Mouse (Mus musculus) megakaryocyte, embryonic 14.5 days (primary cell): Measurements from ENCODE around the gene Olfr1496. TPM values are rescaled to one million over a fixed set of nuclear protein-coding genes. Genes with fewer than 3 reads are reported as not detected.
"Not testable (repeated sequence)": the region's sequence is repeated elsewhere in the genome, so short reads cannot be mapped to it uniquely, and the experiment has no call there.

Experiments
- H3K27me3 ChIP-seq: replicated peaks from 2 replicates; pipeline ENCODE3; 2012; ENCODE audit warnings: inconsistent platforms
- H3K36me3 ChIP-seq: replicated peaks from 2 replicates; pipeline ENCODE3; 2012; ENCODE audit warnings: low read length, inconsistent platforms, mixed read lengths
- H3K4me1 ChIP-seq: 2 replicates; pipeline ENCODE4 v1.6.1; 2012; ENCODE audit warnings: inconsistent platforms
- H3K4me3 ChIP-seq: replicated peaks from 2 replicates; pipeline ENCODE3; 2012; ENCODE audit warnings: moderate library complexity, mild to moderate bottlenecking, inconsistent platforms
- H3K9me3 ChIP-seq: 2 replicates; pipeline ENCODE4 v1.6.1; 2012; ENCODE audit warnings: inconsistent platforms
- FLI1 ChIP-seq: IDR thresholded peaks from 2 replicates; pipeline ENCODE4 v1.6.1; 2012; ENCODE audit warnings: low read length, inconsistent platforms, mixed read lengths
- GATA1 ChIP-seq: IDR thresholded peaks from 3 replicates; pipeline ENCODE4 v1.6.1; 2012; ENCODE audit warnings: mixed read lengths, low read length, inconsistent platforms, borderline replicate concordance
- polyA plus RNA-seq: library from polyadenylated mRNA; stranded (reverse); fragments of >175 nt; gene quantifications from 2 replicates; pipeline ENCODE4 v1.2.3, GENCODE M21; 2012; ENCODE audit warnings: low replicate concordance; ENCODE audit not compliant: insufficient read depth

The Olfr1496 gene
- not detected in 2 replicates for polyA plus RNA-seq

- no peaks in the 10 kb centered on the region for H3K27me3 ChIP-seq
- H3K9me3 ChIP-seq = no peaks in the 10 kb centered on the region
- H3K4me1 ChIP-seq = no peaks in the 10 kb centered on the region
- H3K4me3 ChIP-seq = no peak within 1 kb of the TSS
- no peak for TF ChIP-seq FLI1
- no peak for TF ChIP-seq GATA1
- no peaks in the 10 kb centered on the region for H3K36me3 ChIP-seq
These were observed at the start of gene Olfr1496 for GRCm38 (mm10) chr19:13777578-13777977. Gene Olfr1496, plus strand, starts transcription at chr19:13777878.

DNA sequence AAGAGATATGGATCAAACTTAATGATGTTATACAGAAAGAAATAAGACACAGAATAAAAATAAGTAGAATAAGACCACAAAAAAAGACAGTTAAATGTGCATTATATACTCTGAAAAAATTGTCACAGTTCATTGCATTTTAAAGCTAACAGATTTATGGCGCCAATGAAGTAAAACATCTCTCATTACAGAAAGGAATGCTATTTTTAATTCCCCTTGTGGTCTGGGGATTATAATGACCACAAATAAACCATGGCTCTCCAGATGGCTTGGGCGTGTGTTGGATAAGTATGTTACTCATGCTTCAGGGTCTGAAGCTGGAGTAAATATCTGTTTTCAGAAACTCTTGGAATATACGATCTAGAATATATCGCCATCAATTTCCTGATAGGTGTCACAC is 38.2 kb upstream of the Olfr1496 start, which contains the start of gene Olfr1494:
Gene Olfr1494, plus strand, starts transcription at position 301 of the 400 bp plus-strand sequence.
- Histone ChIP-seq H3K4me3 (no peak within 1 kb of the TSS), H3K9me3 (no peaks in the 10 kb centered on the region), H3K4me1 (no peaks in the 10 kb centered on the region), H3K27me3 (no peaks in the 10 kb centered on the region), H3K36me3 (no peaks in the 10 kb centered on the region)
- TF ChIP-seq GATA1 (no peak), FLI1 (no peak)

GRCm38 (mm10) chr19:13749366-13749765 is 28.3 kb upstream of the Olfr1496 start:
- Histone ChIP-seq H3K36me3 (no peaks in the 10 kb centered on the region), H3K4me1 (no peaks in the 10 kb centered on the region), H3K27me3 (no peaks in the 10 kb centered on the region), H3K9me3 (peaks cover 12% of the 10 kb centered on the region; the same call in 1 of the 2 replicates), H3K4me3 (no peak overlapping the region)
- TF ChIP-seq FLI1 (no peak), GATA1 (no peak)

- Histone ChIP-seq H3K4me1 (no peaks in the 10 kb centered on the region), H3K27me3 (no peaks in the 10 kb centered on the region), H3K4me3 (no peak within 1 kb of the TSS), H3K36me3 (no peaks in the 10 kb centered on the region), H3K9me3 (peaks cover 6% of the 10 kb centered on the region; the same call in 1 of the 2 replicates)
- TF ChIP-seq GATA1 = no peak
- no peak for TF ChIP-seq FLI1
These were observed 13.4 kb upstream of the Olfr1496 start, which contains the start of gene Olfr1495 for GRCm38 (mm10) chr19:13764306-13764705. Gene Olfr1495, plus strand, starts transcription at chr19:13764606.

DNA sequence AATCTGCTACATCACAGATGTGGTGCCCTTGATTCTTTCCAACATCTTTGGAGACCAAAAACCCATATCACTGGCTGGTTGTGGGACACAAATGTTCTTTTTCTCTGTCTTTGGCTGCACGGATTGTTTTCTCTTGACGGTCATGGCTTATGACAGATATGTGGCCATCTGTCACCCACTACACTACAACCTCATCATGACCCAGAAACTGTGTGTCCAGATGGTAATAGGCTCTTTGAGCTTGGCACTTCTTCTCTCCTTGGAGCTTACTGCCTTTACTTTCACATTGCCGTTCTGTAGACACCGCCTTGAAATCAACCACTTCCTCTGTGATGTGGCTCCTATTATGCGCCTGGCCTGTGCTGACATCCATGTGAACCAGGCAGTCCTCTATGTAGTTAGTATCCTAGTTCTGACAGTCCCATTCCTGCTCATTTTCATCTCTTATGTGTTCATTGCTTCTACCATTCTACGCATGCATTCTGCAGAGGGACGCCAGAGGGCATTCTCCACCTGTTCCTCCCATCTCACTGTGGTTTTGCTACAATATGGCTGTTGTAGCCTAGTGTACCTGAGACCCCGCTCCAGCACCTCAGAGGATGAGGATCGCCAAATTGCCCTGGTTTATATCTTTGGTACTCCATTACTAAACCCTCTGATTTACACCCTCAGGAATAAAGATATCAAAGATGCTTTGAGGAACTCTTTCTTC is 9.0 kb upstream of the Olfr1496 start:
- H3K9me3 ChIP-seq = peaks cover 6% of the 10 kb centered on the region; the same call in 1 of the 2 replicates
- no peak overlapping the region for H3K4me3 ChIP-seq
- no peaks in the 10 kb centered on the region for H3K27me3 ChIP-seq
- TF ChIP-seq GATA1 = no peak
- no peak for TF ChIP-seq FLI1
- no peaks in the 10 kb centered on the region for H3K36me3 ChIP-seq
- H3K4me1 ChIP-seq = no peaks in the 10 kb centered on the region

- Histone ChIP-seq H3K27me3 (no peaks in the 10 kb centered on the region), H3K4me3 (no peak within 1 kb of the TSS), H3K4me1 (no peaks in the 10 kb centered on the region), H3K9me3 (no peaks in the 10 kb centered on the region), H3K36me3 (no peaks in the 10 kb centered on the region)
- TF ChIP-seq GATA1 (no peak), FLI1 (no peak)
These were observed 20.4 kb downstream of the Olfr1496 start, which contains the start of gene Olfr1497 for GRCm38 (mm10) chr19:13798102-13798501. Gene Olfr1497, minus strand, starts transcription at chr19:13798202.

DNA sequence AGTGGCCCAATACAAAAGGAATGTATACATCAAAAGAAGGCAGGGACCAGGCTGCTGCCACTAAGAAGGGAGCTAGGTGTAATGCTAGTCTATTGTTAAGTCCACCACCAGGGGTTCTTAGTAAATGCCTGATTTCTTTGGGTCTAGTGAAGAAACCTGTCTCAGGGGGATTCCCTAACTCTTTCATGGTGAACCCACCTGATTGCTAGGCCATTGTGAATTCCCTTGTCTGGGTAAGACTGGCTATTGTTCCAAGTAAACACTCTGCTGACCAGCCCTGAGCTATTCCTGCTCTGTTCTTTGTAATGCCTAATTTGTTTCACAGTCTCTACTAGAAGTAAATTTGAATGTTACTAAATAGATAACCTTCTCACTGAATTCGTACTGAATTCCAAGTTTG is 27.8 kb downstream of the Olfr1496 start:
- H3K4me3 ChIP-seq, H3K4me1 ChIP-seq, H3K9me3 ChIP-seq, H3K36me3 ChIP-seq, H3K27me3 ChIP-seq: not testable (repeated sequence)

DNA sequence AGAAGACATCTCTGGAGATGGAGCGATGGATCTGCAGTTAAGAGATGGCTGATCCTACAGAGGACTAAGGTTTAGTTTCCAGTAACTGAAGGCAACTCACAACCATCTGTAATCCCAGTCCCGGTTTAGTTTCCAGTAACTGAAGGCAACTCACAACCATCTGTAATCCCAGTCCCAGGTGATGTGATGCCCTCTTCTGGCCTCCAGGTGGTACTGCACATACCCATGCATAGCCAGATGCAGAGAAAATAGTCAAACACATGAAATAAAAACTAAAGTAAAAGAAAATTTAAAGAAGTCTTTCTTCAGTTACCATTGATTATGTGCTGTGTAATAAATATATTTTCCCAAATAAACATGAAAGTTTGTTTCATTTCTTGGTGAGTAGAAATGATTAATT is 35.1 kb downstream of the Olfr1496 start:
- Histone ChIP-seq H3K27me3 (no peaks in the 10 kb centered on the region), H3K4me3 (no peak overlapping the region), H3K9me3 (no peaks in the 10 kb centered on the region), H3K4me1 (no peaks in the 10 kb centered on the region), H3K36me3 (no peaks in the 10 kb centered on the region)
- TF ChIP-seq FLI1 = no peak
- TF ChIP-seq GATA1 = no peak

- Histone ChIP-seq H3K4me3 (no peak overlapping the region), H3K36me3 (no peaks in the 10 kb centered on the region), H3K4me1 (no peaks in the 10 kb centered on the region), H3K27me3 (no peaks in the 10 kb centered on the region), H3K9me3 (no peaks in the 10 kb centered on the region)
- TF ChIP-seq FLI1 = no peak
- no peak for TF ChIP-seq GATA1
These were observed 41.1 kb downstream of the Olfr1496 start for GRCm38 (mm10) chr19:13818827-13819226.

- Histone ChIP-seq H3K4me1 (no peaks in the 10 kb centered on the region), H3K27me3 (no peaks in the 10 kb centered on the region), H3K4me3 (no peak within 1 kb of the TSS), H3K9me3 (no peaks in the 10 kb centered on the region), H3K36me3 (no peaks in the 10 kb centered on the region)
- no peak for TF ChIP-seq GATA1
- no peak for TF ChIP-seq FLI1
These were observed 41.7 kb downstream of the Olfr1496 start, which contains the start of gene Olfr1499 for GRCm38 (mm10) chr19:13819347-13819746. Gene Olfr1499, minus strand, starts transcription at chr19:13819447.

- Histone ChIP-seq H3K27me3 (no peaks in the 10 kb centered on the region), H3K36me3 (no peaks in the 10 kb centered on the region), H3K9me3 (no peaks in the 10 kb centered on the region), H3K4me3 (no peak overlapping the region), H3K4me1 (no peaks in the 10 kb centered on the region)
- TF ChIP-seq FLI1 (no peak), GATA1 (no peak)
These were observed 43.2 kb downstream of the Olfr1496 start for GRCm38 (mm10) chr19:13820847-13821246.
